Mouse (Mus musculus): ENCODE measurements around the gene Ndufs7.

Gene Ndufs7

GRCm38 (mm10) chr10:80260642-80261584 is 12.0 kb downstream of the Ndufs7 start, which contains the start of the genes Gamt and Dazap1:
Gamt (minus strand) TSS chr10:80261012.
Dazap1 (plus strand) TSS chr10:80261486.
- in situ Hi-C loops (cut with MboI, MseI) = no loop called here

GRCm38 (mm10) chr10:80261585-80261968 is 12.7 kb downstream of the Ndufs7 start:
- in situ Hi-C loops (cut with MboI, MseI) = no loop called here

DNA sequence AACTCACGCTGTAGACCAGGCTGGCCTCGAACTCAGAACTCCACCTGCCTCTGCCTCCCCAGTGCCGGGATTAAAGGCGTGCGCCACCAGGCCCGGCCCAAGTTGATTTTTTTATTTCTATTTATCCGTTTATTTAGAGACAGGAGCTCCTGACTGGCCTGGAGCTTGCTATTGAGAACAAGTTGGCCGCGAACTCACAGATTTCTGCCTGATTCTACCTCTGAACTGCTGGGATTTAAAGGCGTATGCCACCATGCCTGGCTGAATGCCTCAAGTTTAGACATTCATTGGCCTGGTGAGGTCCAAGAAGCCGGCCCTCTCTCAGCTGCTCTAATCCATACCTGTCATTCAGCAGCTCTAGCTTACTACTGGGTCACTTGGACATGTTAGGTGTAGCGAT is 13.2 kb downstream of the Ndufs7 start:
- in situ Hi-C loops (cut with MboI, MseI) = no loop called here

DNA sequence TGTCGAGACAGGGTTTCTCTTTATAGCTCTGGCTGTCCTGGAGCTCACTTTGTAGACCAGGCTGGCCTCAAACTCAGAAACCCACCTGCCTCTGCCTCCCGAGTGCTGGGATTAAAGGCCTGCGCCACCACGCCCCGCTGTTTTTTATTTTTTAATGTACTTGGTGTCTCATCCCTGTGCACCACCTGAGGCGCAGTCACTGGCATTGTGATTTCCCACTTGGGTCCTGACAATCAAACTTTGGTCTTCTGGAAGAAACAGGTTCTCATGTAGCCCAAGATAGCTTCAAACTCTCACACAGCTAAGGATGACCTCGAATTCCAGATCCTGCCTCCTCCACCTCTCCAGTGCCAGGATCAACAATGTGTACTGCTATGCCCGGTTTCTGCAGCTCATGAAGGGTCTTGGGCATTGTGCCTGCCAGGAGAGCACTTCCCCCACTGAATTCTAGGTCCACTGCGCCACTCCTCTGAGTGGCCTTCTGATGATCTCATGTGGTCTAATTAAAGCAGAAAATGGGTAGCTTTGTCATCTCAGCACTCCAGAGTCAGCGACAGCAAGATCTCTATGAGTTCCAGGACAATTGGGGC is 13.9 kb downstream of the Ndufs7 start:
- in situ Hi-C loops (cut with MboI, MseI) = no loop called here

GRCm38 (mm10) chr10:80264341-80265148 is 15.6 kb downstream of the Ndufs7 start:
- in situ Hi-C loops (cut with MboI, MseI) = no loop called here

- in situ Hi-C loops (cut with MboI, MseI) = no loop called here
Measured at GRCm38 (mm10) chr10:80265149-80265486, 16.2 kb downstream of the Ndufs7 start.

- in situ Hi-C loops (cut with MboI, MseI) = no loop called here
Measured at GRCm38 (mm10) chr10:80270099-80270498, 21.2 kb downstream of the Ndufs7 start.

DNA sequence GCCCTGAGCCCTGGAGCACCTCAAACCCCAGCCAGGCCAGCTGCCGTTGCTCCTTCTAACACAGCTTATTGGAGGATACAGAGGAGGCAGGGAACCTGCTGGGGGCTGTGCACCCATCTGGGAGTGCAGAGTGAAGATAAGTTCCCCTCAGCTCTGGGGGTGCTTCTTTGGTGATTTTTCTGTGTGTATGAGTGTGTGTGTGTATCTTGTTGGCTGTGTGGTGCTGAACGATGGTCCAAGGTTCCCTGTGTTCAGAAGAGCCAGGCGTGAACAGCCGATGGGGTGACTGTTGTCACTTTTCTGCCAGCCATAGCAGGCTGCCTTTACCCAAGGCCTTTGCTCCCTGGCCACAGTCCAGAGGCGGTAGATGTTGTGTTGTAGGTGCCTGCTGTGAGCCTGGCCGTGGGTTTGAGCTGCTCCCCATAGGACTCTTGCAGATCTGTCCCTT is 21.8 kb downstream of the Ndufs7 start:
- in situ Hi-C loops (cut with MboI, MseI) = no loop called here

DNA sequence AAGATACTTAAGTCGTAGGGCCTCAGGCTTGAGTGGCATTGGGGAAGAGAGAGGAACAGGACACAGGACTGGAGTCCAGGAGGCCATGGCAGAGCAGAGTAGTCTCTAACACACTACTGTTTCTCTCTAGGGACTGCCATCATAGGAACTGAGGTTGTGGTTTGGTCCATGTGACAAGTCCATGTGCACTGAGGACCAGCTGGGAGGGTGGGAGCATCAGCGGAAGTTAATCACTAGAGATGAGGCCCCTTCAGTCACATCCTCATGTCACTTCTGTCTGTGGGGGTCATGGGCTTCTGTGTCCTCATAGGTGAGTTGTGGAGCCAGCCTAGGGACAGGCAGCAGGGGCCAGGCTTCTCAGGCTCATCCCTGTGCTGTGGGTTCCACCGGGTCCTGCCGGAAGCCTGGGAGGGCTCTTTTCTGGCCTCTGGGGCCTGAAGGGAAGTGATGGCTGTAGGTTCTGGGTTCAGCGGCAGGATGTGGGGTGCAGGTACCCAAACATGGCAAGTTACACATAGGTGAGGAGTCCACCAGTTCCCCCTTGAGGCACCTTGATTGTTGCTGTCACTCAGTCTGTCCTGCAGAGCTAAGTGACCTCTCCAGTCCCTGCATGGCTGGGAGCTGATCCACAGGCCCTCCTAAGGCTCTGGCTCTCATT is 22.4 kb downstream of the Ndufs7 start:
- in situ Hi-C loops (cut with MboI, MseI) = no loop called here

DNA sequence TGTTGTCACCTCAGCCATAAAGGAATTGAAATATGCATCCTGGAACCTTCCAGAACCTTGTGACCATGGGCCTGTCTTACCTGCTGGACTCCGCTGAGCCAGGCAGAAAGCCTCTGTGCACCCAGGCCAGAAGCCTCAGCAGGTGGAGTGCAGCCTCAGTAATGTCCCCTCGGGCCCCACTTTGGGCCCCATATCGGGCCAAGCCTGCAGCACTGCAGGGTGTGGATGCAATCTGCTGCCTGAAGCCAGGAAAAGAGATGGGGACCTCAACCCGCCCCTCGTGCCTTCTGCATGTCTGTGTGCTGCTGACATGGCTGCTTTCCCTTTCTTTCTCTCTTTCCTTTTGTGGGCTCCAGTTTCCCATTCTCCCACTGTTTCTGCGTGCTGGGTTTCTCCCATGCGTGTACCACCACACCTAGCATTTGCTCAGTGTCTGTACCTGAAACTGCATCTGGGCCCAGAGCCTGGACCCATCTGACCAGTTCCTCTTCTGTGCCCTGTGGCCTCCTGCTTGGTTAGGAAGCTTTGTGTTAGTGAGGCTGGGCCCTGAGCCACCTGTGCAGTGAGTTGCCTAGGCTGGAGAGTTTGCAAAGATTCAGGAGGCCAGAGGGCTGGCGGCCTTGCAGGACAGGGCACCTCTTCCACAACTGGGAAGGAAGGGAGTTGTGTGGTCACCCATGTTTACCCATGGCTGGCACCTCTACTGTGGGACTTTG is 23.1 kb downstream of the Ndufs7 start:
- in situ Hi-C loops (cut with MboI, MseI) = no loop called here

DNA sequence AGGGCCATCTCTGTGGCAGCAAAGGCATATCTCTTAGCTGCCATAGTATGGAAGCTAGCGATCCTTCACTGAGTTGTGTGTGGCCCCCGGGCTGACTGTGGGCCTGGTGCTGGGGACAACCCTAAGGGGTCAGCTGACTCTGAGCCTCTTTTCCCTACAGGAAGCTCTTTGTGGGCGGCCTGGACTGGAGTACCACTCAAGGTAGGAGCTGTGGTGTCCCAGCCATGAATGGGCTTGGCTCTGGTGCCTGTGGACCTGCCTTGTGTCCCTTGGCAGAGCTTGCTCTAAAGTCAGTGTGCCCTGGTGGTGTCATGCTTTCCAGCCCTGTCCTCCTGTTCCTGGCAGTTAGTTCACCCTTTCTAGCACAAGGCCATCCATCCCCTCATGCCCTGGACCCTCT is 24.9 kb downstream of the Ndufs7 start:
- in situ Hi-C loops (cut with MboI, MseI) = no loop called here

DNA sequence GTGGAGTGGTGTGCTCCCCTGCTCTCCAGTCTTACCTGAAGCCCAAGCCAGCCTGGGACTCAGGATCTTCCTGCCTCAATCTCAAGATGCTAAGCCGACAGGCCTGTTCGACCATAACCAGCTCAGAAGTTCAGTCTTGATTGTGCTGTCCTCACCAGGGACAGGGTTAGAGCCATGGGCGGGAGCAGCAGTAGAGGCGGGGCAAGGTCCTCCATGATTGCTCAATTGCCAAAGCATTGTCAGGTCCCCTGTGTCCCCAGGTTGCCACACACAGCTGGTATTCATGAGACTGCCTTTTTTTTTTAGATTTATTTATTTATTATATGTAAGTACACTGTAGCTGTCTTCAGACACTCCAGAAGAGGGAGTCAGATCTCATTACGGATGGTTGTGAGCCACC is 27.3 kb downstream of the Ndufs7 start:
- in situ Hi-C loops (cut with MboI, MseI) = no loop called here

GRCm38 (mm10) chr10:80278390-80278789 is 29.5 kb downstream of the Ndufs7 start:
- in situ Hi-C loops (cut with MboI, MseI) = no loop called here

DNA sequence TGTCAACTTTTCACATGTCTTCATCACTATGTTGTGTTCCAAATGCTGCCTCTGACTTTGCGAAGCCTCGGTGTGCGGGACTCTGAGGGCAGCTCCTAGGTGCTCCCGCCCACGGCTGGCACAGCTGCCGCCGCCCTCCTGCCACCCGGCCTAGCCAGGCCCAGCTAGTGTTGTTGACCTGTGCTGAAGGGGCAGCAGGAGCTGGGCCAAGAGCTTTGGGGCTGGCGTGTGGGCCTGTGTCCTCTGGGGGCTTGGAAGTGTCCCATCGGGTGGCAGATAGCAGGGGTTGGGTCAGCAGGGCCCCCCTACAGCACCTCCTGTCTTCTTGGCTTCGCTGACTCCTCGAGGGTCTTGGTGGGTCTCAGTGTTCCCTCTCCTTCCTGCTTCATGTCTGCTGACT is 30.4 kb downstream of the Ndufs7 start:
- in situ Hi-C loops (cut with MboI, MseI) = no loop called here

GRCm38 (mm10) chr10:80281304-80281703 is 32.4 kb downstream of the Ndufs7 start:
- in situ Hi-C loops (cut with MboI, MseI) = no loop called here

DNA sequence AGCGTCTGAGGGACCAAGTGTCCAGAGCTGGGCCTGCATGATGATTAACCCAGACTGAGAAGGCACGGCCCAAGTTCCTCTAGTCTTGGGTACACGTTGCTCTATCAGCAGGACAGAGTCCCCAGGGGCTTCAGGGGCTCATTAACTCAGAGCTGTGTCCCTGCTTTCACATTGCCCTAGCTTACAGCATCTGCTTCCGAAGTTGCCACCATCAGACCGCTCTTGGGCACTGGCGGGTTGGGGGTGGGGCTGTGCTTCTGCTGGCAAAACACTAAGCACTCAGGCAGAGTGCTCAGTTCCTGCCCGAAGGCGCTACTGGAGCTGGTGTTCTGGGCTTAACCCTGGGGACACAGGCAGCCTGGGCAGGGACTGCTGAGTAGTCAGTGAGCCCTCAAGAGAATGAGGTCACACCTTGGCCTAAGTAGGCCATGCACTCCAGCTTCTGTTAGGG is 33.0 kb downstream of the Ndufs7 start:
- in situ Hi-C loops (cut with MboI, MseI) = no loop called here

DNA sequence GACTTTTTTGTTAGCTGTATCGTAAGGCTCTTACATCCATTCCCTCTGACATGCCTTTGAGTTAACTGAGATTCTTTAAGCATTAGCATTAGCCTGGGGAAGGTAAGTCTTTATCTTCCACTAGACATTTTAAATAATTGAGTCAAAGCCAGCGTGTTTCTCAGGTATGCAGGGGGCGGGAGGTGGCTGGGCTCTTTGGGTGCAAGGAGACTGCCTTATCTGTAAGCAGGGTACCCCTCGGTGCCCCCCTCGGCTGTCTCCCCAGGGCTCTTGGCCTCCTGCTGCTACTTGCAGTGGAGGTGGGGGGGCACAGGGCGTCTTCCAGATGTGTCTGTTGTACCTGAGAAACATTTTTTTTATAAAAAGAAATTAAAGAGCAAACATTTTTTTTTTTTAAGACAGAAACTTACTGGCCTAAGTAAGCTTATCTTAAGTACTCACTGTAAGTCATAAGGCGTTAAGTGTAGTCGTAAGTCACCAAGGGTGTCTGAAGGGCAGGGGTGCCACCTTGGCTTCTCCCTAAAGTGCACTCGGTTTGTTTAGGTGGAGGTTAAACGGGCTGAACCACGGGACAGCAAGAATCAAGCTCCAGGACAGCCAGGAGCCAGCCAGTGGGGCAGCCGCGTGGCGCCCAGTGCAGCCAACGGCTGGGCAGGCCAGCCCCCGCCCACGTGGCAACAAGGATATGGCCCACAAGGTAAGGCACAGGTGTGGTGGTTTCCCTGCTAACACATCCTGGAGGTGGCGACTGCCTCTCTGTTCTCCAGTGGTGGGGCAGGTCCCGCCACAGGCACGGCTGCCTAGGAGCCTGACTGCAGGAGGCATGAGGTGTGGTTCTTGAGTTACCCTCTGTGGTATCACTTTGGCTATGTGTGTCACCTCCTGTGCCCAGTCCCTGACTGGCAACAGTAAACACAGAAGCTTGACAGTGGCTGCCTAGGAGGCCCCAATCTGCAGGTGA is 33.8 kb downstream of the Ndufs7 start:
- in situ Hi-C loops (cut with MboI, MseI) = no loop called here

DNA sequence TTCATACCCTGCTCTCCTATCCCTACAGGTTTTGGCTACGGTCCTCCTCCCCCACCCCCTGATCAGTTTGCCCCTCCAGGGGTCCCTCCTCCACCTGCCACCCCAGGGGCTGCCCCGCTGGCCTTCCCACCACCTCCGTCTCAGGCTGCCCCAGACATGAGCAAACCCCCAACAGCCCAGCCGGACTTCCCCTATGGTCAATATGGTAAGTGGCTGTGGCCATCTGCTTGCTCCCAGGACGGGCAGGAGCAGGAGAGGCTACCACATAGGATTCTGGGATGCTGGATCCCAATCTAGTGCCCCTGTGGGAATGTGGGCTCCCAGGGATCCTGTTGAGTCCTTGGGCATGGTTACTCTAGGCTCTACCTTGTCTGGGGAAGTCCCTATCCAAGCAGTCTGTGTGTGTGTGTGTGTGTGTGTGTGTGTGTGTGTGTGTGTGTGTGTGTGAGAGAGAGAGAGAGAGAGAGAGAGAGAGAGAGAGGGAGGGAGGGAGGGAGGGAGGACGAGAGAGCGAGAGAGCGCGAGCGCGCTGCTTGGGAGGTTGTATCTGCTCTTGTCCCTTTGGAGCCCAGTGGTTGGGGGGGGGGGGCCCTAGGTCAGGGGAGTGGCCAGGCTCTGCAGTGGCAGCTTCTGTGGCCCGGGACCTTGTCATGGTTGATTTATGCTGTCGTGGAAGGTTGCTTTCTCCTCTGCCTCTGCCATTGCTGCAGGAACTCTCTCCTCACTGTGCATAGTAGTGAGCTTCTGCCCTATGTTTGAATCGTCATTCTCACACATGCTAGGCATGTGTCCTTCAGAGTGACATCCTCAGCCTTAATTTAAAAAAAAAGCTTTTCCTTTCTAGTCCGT is 36.5 kb downstream of the Ndufs7 start:
- in situ Hi-C loops (cut with MboI, MseI) = no loop called here

GRCm38 (mm10) chr10:80288097-80288496 is 39.2 kb downstream of the Ndufs7 start:
- in situ Hi-C loops (cut with MboI, MseI) = no loop called here
